Mouse (Mus musculus) cerebral cortex, adult 2 months (tissue): ENCODE results near the gene Btbd16.

Source experiments
- WGBS: fragments of 180-500 bp; shearing (Covaris S2); methylation state at CpG from one replicate; pipeline ENCODE4 v1.1.7; 2018; 5-methylcytosine and 5-hydroxymethylcytosine counted together

Gene Btbd16

DNA sequence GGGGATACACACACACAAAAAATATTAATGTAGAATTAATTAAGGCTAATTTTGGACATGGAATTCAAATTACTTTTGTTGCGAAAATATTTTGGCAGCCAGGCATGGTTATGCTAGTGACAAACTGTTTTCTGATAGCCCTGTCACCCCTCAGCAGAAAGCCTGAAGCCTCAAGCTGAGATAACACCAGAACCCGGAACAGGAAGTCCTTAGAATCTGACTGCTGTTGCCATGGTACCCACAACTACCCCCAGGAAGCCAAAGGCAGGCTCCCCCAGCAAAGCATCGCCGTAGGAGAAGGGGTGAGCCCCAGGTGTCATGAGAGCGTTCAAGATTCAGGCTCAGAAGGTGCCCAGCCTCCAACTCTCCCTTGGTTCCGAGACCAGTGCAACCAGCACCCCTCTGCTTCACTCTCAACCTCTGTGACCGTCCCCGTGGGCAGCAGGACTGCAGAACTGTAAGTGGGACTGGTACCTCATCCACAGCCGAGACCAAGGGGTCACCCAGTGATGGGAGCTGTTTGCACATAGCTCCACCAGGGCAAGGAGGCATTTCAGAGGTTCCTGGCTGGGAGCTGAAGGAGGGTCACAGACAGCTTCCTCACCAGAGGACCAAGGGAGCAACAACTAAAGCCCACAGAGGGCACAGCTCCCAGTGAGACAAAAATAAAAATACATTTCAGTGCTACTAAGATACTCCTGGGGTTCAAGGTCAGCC lies at the start of gene Btbd16:
Btbd16 (plus strand) TSS at position 156 of the 717 bp plus-strand sequence.
- 69% methylated on average over 9 of the region's 9 CpGs for WGBS

DNA sequence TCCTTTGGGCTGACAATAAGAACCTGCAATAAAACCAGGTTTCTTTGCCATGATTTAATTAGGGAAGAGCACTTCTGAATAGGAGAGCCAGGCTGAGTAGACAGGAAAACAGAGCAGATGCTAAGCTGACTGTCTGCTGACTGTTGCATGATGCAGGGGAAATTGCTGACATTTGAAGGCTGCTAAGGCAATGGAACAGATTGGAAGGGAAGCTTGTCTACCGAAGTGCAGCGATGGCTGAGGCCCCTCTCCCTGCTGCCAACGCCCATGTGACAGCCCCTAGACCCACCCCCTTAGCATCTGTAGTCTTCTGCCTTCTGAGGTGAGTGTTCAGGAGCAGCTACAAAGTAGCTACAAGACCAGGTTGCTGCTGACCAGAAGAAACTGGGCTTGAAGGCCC lies 47.7 kb upstream of the Btbd16 start:
- 41% methylated on average over 3 of the region's 3 CpGs for WGBS

DNA sequence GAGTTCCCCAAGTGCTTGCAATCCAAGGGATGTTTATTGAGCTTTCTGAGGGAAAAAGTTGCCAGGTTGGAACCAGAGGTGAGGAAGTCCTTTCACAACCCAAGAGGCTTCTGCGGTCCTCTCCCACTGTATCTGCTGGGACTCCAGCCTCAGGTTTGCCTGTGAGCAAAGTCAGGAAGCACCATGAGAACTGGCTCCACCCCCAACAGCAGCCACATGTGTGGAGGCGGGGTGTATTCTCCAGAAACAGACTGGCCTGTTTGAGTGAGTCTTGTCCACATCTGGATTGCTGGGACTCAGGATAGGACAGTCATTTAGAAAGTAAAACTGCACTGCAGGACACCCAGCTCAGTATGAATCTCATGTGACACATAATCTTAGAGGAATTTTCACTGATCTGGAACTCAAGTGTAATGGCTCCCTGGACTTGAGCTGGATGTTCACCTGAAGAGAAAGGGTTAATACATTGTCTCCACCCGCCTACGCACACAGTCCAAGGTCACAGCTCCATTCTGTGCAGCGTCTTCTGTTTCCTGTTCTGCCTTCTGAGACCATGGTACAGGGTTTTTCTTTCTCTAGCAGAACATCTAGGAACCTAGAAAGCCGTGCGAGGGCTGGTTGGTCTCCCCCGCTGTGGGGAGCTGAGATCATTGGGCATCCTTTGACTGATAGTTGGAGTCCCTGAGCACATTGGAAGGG lies 47.0 kb upstream of the Btbd16 start:
- 71% methylated on average over 8 of the region's 8 CpGs for WGBS

DNA sequence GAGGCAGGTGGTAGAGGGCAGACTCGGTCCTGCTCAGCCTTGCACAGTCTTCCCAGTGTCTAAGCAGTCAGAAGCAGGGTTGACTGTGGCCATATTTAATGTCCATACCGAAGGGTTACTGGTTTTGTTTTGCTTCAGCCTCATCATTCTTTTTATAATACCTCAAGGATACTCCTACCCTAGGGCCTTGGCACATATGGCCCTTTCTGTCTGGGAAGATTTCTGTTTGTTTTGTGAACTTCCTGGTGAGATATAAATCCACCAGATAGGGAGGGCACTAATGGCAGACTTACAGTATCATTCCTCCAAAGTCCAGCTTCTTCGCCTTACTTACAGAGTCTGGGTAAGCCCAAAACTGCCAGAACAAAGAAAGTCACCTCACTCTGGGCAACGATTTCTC lies 46.3 kb upstream of the Btbd16 start:
- WGBS, result 86% methylated on average over 4 of the region's 4 CpGs

DNA sequence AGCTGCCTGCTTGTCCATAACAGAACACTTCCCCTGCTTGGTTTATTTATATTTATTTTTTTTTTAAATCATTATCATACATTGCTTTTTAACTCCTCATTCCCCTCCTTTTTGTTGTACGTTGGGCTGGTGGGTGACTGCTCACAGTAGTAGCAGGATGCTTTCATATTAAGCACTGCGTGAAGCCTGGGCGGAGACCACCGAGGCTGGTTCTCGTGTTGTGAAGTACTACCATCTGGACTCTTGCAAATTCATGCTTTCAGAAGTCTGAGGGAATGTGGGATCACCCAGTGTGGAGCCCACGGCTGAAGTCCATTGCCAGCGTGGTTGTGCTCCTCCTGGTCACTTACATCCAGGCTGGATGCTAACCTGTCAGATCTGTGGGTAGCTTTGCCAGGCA lies 42.1 kb upstream of the Btbd16 start:
- 36% methylated on average over 7 of the region's 7 CpGs for WGBS

DNA sequence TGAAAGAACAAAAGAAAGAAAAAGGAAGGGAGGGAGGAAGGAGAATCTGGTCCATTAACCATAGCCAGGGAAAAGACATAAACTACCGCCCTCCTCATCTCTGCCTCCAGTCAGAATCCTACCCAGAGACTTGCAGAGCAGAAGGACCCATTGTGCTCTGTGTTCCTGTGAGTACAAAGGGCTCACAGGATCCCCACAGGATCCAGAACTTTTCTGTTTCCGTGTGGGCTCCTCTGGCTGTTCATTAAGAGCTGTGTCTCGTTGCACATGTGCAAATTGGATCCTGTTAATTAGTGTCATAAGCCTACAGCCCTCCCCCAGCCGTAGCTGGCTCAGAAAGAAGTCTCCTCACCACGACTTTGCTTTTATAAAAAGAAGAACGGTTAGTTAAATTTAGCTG lies 41.0 kb upstream of the Btbd16 start:
- WGBS, result 23% methylated on average over 6 of the region's 6 CpGs

DNA sequence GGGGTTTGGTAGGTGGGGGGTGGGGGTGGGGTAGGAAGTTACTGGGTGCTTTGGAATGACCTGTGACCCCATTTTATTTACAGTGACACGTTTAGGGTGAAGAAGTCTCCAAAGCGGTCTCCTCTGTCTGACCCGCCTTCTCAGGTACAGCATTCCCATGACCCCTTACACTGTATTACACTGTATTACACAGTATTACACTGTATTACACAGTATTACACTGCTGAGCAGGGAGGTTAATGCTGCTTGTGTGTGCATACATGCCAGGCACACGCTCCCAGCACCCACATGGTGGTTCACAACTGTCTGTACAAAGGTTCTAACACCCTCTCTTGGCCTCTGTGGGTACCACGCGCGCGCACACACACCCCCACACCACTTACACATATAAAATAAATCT lies 40.4 kb upstream of the Btbd16 start:
- WGBS, result 72% methylated on average over 8 of the region's 8 CpGs

DNA sequence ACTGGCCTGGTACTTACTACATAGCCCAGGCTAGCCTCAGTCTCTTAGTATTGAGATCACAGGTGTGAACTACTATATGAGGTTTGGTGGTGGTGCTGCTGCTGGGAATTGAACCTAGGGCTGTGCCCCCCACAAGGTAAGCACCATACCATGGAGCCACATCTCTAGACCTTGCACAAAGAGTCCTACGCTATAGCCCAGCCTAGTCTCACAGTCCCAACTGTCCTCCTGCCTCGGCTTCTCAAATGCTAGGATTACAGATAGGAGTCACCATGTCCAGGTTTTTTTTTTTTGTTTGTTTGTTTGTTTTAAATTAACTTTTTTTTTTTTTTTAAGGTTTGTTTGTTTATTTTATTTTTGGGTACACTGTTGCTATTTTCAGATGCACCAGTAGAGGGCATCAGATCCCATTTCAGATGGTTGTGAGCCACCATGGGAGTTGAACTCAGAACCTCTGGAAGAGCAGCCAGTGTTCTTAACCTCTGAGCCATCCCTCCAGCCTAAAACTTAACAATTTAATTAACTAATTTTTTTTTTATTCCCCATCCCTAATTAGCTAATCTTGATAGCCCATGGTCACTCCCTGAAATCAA lies 39.6 kb upstream of the Btbd16 start:
- WGBS, result 97% methylated on average over 2 of the region's 2 CpGs

DNA sequence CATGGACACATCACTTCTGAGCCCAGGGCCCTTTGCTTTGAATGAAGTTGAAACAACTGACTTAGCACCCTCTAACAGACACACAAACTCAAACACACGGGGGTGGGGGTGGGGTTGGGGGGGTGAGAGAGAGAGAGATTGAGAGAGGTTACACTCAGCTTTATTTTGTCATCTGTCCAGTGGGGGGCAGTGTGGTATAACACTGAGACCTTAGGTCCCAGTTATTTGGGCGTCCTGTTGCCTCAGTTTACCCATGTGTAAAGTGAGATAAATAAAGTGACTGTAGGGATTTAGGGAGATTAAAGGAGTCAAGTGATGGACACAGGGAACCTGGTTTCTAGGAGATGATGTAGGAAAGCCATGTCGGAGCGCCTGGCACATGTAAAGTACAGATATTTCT lies 32.8 kb upstream of the Btbd16 start:
- WGBS, result 81% methylated on average over 4 of the region's 4 CpGs

DNA sequence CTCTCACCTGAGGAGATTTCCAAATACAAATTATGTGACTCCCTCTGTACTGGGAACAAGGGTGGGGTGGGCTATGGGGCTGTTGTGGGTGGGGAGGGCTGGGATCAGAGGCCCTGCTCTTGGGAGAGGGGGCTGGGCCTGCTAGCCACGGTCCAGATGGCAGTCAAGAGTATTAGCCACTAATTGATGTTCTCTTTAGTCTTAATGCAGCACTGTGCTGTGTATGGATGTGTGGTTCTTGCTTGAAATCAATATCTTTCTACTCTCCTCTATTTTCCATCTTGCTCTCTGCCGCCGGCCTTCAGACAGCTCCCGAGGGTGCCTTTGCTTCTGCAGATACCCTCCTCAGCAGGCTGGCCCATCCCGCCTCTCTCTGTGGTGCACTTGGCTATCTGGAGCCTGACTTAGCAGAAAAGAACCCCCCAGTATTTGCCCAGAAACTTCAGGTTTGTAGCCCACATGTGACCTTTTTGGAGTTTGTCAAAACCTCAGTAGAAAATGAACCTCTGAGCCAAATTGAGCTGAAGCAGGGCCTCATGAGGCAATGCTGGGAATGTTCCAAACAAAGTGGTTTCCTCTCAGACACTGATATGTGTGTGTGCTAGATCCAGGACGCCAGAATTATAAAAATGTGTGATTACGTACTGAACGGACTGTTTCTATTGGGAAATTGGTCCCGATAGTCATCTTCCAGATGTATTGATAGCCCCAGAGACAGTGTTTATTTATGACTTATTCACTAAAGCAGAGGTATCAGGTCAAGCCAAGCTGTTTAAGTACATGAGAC lies 30.4 kb upstream of the Btbd16 start:
- 81% methylated on average over 9 of the region's 9 CpGs for WGBS

DNA sequence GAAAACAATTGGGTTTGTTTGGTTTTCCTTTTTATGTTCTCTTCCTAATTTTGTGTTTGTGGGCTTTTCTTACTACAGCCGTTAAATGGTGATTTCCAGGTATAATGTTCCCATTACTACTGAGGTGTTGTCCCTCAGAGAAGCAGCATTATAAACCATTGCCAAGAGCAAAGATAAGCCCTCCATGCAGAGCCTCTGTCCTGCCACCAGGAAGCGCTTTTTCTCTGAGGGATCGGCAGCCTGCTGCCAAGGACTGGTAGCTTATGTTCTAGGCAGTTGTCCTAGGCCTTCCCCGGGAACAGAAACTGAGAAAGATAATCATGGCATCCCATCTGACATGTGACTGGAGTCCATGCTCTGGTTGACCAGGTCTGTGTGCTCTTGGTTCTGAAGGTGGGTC lies 24.7 kb upstream of the Btbd16 start:
- WGBS, result 85% methylated on average over 4 of the region's 4 CpGs

DNA sequence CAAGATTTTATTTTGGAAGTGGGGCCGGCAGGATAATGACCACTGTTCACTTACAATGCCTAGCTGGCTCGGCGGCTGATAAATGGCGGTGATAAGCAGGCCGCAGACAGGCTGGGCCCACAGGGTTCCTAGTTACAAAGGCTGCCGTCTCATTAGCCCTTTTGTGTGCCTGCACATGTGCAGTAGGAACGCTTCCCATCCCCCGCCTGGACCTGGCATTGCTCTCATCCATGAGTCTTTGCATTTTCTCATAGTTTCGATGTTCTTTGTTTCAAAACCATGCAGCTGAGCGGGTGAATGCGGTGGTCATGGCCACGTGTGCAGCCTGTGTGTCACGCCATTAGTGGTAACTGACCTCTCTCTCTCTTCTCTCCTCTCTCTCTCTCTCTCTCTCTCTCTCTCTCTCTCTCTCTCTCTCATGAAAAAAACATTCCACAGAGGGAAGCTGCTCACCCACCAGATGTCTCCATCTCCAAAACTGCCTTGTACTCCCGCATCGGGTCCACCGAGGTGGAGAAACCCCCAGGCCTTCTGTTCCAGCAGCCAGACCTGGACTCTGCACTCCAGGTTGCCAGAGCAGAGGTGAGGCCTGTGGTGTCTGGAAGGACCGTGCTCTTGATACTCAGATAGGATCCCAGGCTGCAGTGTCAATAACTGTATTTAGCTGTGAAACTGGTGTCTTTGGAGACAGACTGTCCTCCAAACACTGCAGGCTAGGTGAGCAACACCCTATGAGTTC lies 22.9 kb upstream of the Btbd16 start:
- 42% methylated on average over 17 of the region's 17 CpGs for WGBS

DNA sequence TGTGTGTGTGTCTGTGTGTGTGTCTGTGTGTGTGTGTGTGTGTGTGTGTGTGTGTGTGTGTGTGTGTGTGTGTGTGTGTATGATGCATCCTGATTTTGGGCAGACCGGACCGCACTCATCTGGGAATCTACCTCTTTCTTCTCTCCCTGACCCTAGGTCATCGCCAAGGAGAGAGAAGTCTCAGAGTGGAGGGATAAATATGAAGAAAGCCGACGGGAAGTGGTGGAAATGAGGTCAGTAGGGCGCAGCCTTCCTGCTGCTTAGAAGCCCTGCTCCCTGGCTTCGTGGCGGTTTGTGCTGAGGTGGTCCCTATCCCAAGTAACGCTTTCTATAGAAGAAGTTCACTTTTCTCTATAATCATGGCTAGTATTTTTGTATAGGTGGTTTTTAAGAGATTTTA lies 22.2 kb upstream of the Btbd16 start:
- 75% methylated on average over 9 of the region's 9 CpGs for WGBS

DNA sequence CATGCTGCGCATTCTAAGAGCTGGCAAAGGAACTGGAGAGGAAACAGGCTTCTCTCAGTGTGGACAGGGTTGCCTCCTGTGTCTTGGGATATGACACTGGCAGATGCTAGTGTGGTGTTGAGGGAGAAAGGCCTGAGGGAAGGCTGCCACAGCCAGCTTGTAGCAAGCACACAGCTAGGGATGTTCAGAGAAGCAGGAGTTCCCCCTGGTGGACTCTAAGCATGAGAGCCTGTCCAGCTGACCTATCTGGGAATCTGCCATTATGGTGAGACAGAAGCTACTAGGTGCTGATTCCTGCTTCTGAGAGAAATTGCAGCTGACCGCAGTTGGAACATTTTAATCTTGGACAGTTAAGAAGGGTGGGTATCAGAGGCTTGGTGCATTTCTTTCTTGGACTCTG lies 19.1 kb upstream of the Btbd16 start:
- whole genome bisulfite sequencing, result 82% methylated on average over 2 of the region's 2 CpGs

DNA sequence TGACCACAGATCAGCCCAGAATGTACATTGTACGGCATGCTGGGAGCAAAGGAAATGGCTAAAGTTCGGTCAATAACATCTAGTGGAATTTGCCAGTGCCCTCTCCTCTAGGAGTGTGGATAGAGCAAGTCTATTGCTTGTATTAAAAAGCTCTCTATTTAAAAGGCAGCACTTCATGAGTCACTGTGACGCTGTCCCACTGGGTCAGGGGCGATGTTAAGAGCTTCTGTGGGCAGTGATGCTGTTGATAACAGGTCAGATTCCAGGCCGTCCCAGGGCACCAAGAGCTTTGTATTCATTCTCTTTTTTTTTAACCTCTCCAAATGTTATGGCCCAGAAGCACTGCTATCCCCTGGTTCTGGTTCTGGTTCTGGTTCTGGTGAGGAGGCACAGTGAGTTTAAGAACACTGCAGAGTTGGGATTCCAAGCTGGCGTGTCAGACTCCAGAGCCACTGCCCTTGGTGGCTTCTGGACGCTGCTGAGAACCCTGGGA lies 17.5 kb upstream of the Btbd16 start:
- 86% methylated on average over 7 of the region's 7 CpGs for WGBS

DNA sequence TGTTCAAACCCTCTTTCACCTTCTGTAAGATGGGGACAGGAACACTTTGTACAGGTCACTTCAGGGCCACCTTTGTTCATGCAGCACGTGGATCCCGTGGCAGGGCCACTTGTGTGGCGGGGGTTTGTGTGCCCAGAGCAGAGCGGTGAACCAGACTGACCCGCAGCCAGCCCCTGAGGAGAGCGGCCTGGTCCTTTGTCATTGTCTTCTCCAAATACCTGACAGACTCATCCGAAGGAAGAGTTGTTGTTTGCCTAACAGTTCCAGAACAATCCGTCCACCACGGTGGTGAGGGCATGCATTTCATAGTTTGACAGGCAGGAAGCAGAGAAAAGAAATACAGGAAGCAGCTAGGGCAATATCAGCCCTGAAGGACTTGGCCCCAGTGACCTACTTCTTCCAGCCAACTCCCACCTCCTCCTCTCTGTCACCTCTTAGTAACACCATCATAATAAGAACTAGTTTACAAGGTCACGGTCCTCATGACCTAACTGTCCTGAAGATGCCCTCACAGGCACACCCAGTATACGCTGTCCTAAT lies 16.5 kb upstream of the Btbd16 start:
- WGBS, result 89% methylated on average over 11 of the region's 11 CpGs

DNA sequence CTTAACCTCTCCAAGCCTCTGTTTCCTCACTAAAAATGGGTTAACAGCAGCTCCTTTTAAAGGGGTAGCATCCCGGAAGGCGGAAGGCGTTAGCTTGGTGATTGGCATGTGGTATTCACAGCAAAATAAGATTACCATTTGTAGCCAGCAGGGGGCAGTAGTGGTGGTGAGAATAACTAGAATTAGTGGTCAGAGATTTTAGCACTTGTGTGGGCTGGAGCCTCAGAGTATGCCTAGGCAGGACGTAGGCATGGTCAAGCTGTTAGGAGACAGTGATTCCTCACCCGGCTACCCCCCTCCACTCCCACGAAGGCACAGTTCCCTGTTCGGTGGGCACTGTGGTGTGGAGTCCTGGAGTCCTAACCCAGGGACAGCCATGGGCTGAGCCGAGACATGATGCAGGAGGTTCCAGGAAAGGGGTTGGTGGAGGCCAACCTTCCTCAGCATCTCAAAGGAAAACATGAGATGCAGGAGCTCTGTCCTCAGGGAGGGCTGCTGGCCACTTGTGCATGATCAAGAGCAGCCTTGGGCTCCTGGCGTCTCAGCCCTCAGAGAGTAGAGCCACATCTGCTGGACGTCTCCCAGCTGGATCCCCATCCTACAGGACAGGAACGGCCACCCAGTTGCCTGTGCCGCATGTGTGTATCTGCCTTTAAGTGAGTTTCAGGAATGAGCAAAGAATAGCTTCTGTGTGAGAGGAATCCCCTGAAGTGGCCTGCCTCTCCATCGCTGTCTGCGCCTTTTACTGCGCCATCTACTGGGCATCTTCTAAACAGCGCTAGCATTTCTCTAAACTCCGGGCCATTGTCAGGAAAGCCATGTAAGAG lies 11.6 kb upstream of the Btbd16 start:
- 24% methylated on average over 17 of the region's 17 CpGs for WGBS

DNA sequence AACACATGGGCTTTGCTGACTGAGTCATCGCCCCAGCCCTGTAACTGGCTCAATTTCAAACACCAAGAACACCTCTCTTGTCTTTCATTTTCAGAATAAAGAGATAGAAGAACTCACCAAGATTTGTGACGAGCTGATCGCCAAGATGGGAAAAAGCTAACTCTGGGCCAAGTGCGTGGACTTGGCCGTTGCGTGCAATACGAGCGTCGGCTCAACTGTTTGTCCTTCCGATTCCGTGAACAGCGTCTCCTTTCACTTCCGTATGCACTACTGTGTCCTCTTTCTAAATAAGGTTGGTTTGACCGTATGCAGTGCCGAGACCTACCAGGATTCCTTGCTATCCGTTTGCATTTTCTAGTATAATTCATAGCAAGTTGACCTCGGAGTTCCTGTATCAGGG lies 9.7 kb upstream of the Btbd16 start:
- 90% methylated on average over 17 of the region's 17 CpGs for WGBS

DNA sequence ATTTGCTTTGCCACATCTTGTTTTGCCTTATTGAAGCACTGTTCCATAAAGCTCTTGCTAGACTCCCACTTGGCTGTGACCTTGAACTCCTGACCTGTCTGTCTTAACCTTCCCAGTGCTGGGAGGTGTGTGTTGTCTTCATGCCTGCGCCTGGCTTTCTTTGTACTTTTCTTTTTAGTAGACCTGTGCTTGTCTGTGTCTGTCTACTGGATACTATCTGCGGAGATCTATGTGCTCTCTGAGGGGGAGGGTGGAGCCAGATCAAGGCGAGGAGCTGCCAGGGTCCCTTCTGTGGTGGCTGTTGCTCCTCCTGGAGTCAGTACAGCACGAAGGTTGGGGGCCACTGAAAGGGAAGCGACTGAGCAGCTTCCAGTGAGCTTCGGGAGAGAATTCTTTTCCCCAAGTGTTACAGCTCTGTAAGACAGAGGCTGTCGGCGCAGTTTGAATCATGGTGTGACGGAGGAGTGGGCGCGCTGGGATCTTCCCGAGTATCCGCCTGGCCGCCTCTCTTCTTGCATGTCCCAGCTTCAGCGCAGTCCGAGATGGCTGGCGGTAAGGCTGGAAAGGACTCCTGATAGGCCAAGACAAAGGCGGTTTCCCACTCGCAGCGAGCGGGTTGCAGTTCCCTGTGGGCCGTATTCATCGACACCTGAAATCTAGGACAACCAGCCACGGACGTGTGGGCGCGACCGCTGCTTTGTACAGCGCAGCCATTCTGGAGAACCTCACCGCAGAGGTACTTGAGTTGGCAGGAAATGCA lies 7.3 kb upstream of the Btbd16 start:
- 83% methylated on average over 30 of the region's 30 CpGs for WGBS

DNA sequence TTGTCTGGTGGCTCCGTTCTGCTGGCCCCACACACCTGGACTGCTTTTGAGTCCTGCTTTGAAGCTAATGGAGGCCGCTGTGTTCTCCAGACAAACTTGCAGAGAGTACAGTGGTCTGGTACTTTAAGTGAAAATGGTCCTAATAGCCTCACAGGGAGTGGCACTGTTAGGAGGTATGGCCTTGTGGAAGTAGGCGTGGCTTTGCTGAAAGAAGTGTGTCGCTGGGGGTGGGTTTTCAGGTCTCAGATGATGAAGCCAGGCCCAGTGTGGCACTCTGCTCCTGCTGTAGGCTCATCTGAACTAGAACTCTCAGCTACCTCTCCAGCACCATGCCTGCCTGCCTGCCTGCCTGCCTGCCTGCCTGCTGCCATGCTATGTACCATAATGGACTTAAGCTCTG lies 5.7 kb upstream of the Btbd16 start:
- WGBS, result 97% methylated on average over 4 of the region's 4 CpGs
